Mouse (Mus musculus): ENCODE data around the gene Eci1. TPM values are rescaled to one million over a fixed set of nuclear protein-coding genes. Genes with fewer than 3 reads are reported as not detected.

Gene Eci1
- polyA plus RNA-seq, 1 experiment = 46.4 TPM

DNA sequence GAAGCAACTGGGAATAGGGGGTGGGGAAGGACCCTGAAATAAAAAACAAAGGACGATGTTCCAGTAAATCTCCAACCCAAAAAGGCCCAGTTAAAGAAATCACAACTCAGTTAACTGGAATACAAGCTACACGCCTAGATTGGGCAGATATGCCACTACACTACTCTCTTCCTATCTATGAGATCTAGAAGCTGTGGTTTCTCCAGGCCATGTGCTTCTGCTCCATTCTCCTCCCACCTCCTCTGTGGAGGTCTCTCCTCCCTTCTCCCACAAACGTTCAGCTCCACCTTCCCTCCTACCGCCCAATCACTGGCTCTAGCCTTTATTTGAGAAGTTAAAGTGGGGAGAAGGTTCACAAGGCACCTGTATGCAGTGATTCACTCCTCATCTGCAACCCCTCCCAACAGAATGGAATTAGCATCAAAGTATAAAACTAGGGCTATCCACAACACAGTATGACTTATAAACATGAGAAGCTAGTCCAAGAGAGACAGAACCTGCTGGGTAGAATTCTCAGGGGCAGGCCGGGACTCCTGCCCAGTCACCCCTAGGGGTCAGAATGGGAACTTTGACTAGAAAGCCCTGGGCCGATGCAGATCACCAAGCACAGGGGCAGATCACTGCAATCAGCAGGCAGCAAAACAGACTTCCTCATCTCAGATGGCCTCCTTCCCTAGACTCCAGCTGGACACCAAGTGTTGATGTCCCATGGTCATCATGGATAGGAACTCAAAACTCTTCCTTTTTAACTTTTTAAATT lies 37.1 kb downstream of the Eci1 start:
- Histone ChIP-seq H3K9me3 (replicated peaks; ENCODE audit: control insufficient read depth, insufficient read depth, low read length, poor library complexity, severe bottlenecking) (no peaks in the 10 kb centered on the region), H3K9ac (ENCODE audit: low read depth, poor library complexity, severe bottlenecking) (0 out of 2 replicates have a peak overlapping the region, but pooled peaks have one; percentile 14), H3K27ac (ENCODE audit: insufficient read depth, low read length) (no peak overlapping the region), H3K36me3 (ENCODE audit: control insufficient read depth, insufficient read depth, low read length, poor library complexity, severe bottlenecking) (peaks cover 5% of the 10 kb centered on the region; the same call in 1 of the 2 replicates), H3K4me1 (ENCODE audit: control insufficient read depth, insufficient read depth, low read length) (no peaks in the 10 kb centered on the region), H3K4me3 (ENCODE audit: low read depth, low read length) (no peak overlapping the region), H3K27me3 (ENCODE audit: control insufficient read depth, insufficient read depth, low read length, poor library complexity, severe bottlenecking) (no peaks in the 10 kb centered on the region)
- TF ChIP-seq EP300 (IDR thresholded peaks at IDR 0.05; ENCODE audit: insufficient read depth, low read depth, low read length) (no peak), POLR2A (IDR thresholded peaks at IDR 0.05; ENCODE audit: insufficient read depth, low read length) (no peak), CTCF (IDR thresholded peaks at IDR 0.05; ENCODE audit: low read depth, low read length) (no peak)

DNA sequence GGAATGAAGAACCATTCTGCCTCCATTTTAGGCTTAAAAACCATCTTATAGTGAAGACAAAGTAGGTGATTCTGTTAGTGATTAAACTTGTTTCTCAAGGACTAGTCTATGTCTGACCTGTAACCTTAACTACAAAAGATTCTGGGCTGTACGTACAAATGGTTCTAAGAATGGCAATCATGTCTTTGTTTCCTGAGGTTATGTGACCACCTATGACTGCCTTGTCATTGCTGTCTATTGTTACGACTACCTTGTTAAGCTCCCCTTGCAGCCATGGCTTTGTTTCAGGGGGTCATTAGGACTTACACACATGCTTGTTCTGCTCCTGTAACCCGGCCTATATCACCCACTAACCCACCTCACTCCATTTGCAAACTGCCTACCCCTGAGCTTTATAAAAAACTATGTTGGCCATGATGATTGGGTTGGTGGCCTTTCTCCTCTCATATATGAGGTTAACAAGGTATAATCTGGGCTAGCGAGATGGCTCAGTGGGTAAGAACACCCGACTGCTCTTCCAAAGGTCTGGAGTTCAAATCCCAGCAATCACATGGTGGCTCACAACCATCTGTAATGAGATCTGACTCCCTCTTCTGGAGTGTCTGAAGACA lies 42.3 kb downstream of the Eci1 start:
- TF ChIP-seq CTCF (IDR thresholded peaks at IDR 0.05; ENCODE audit: low read depth, low read length) = no peak
- no peak for TF ChIP-seq POLR2A (IDR thresholded peaks at IDR 0.05; ENCODE audit: insufficient read depth, low read length)
- TF ChIP-seq EP300 (IDR thresholded peaks at IDR 0.05; ENCODE audit: insufficient read depth, low read depth, low read length) = no peak
- H3K36me3 ChIP-seq (ENCODE audit: control insufficient read depth, insufficient read depth, low read length, poor library complexity, severe bottlenecking) = peaks cover 5% of the 10 kb centered on the region; the same call in 1 of the 2 replicates
- H3K9me3 ChIP-seq (replicated peaks; ENCODE audit: control insufficient read depth, insufficient read depth, low read length, poor library complexity, severe bottlenecking) = no peaks in the 10 kb centered on the region
- H3K4me1 ChIP-seq (ENCODE audit: control insufficient read depth, insufficient read depth, low read length) = peaks cover 1% of the 10 kb centered on the region
- H3K27ac ChIP-seq (ENCODE audit: insufficient read depth, low read length) = no peak overlapping the region
- H3K4me3 ChIP-seq (ENCODE audit: low read depth, low read length) = no peak overlapping the region
- H3K27me3 ChIP-seq (ENCODE audit: control insufficient read depth, insufficient read depth, low read length, poor library complexity, severe bottlenecking) = no peaks in the 10 kb centered on the region
- H3K9ac ChIP-seq (ENCODE audit: low read depth, poor library complexity, severe bottlenecking) = no peak overlapping the region

DNA sequence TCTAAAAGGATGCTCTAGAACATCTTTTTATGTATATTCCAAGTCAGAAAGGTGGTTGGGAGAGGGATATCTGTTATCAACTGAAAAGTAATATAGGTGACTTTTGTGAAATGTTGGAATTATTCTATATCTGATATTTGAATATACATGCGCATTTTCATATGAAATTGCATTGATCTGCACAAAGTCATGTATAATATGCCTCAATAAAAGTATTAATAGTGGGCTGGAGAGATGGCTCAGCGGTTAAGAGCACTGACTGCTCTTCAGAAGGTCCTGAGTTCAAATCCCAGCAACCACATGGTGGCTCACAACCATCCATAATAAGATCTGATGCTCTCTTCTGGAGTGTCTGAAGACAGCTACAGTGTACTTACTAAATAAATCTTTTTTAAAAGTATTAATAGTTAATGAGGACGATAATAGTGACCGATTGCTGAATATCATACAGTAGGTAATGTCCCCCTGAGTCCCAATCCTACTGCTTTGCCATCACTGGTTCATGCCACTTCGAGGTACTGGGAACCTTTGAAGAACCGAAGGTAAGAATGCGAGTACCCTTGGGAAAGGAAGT lies 43.0 kb downstream of the Eci1 start:
- Histone ChIP-seq H3K27me3 (ENCODE audit: control insufficient read depth, insufficient read depth, low read length, poor library complexity, severe bottlenecking) (no peaks in the 10 kb centered on the region), H3K27ac (ENCODE audit: insufficient read depth, low read length) (peak overlapping the region; percentile 47), H3K4me1 (ENCODE audit: control insufficient read depth, insufficient read depth, low read length) (peaks cover 1% of the 10 kb centered on the region), H3K36me3 (ENCODE audit: control insufficient read depth, insufficient read depth, low read length, poor library complexity, severe bottlenecking) (peaks cover 5% of the 10 kb centered on the region; the same call in 1 of the 2 replicates), H3K9ac (ENCODE audit: low read depth, poor library complexity, severe bottlenecking) (peak overlapping the region; percentile 40), H3K4me3 (ENCODE audit: low read depth, low read length) (peak overlapping the region; percentile 93), H3K9me3 (replicated peaks; ENCODE audit: control insufficient read depth, insufficient read depth, low read length, poor library complexity, severe bottlenecking) (no peaks in the 10 kb centered on the region)
- TF ChIP-seq EP300 (IDR thresholded peaks at IDR 0.05; ENCODE audit: insufficient read depth, low read depth, low read length) (no peak), CTCF (IDR thresholded peaks at IDR 0.05; ENCODE audit: low read depth, low read length) (no peak), POLR2A (IDR thresholded peaks at IDR 0.05; ENCODE audit: insufficient read depth, low read length) (no peak)

DNA sequence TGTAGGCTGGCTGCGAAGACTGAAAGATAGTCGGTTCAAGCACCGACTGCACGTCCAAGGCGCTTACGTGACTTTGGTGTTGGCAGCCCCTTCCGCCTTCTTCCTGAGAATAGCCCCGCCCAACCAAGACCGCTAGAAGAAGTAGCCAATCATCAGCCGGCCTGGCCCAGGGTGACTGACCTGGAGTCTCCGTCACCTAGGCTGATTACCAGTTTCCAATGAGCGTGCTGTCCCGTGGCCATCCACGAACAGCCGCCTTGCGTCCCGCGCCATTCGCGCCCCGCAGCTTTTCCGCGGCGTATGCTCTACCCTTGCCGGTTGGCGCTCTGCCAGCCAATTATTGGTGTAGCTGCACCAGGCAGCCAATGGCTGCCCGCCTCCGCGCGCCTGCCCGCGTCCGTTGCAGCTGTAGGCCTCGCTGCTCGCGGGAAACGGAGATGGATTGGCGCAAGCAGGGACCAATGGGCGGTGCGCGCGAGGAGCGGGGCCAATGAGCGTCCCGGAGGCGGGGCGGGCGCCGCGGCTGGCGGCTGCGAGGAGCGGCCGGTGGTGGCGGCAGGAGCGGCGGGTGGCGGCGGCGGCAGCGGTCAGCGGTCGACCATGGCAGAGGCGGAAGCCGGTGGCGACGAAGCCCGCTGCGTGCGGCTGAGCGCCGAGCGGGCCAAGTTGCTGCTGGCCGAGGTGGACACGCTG lies 43.6 kb downstream of the Eci1 start, which contains the start of the genes E4f1 and Pgp:
E4f1 (minus strand) TSS at position 404 of the 693 bp plus-strand sequence.
Pgp (plus strand) TSS at position 483 of the 693 bp plus-strand sequence.
- Histone ChIP-seq H3K27ac (ENCODE audit: insufficient read depth, low read length) (peak within 1 kb of the TSS; percentile 47), H3K4me3 (ENCODE audit: low read depth, low read length) (peak within 1 kb of the TSS; percentile 93), H3K36me3 (ENCODE audit: control insufficient read depth, insufficient read depth, low read length, poor library complexity, severe bottlenecking) (peaks cover 3% of the 10 kb centered on the region; the same call in 1 of the 2 replicates), H3K9me3 (replicated peaks; ENCODE audit: control insufficient read depth, insufficient read depth, low read length, poor library complexity, severe bottlenecking) (no peaks in the 10 kb centered on the region), H3K9ac (ENCODE audit: low read depth, poor library complexity, severe bottlenecking) (peak within 1 kb of the TSS; percentile 81), H3K4me1 (ENCODE audit: control insufficient read depth, insufficient read depth, low read length) (peaks cover 1% of the 10 kb centered on the region), H3K27me3 (ENCODE audit: control insufficient read depth, insufficient read depth, low read length, poor library complexity, severe bottlenecking) (no peaks in the 10 kb centered on the region)
- no peak for TF ChIP-seq CTCF (IDR thresholded peaks at IDR 0.05; ENCODE audit: low read depth, low read length)
- peak; percentile 54 for TF ChIP-seq POLR2A (IDR thresholded peaks at IDR 0.05; ENCODE audit: insufficient read depth, low read length)

DNA sequence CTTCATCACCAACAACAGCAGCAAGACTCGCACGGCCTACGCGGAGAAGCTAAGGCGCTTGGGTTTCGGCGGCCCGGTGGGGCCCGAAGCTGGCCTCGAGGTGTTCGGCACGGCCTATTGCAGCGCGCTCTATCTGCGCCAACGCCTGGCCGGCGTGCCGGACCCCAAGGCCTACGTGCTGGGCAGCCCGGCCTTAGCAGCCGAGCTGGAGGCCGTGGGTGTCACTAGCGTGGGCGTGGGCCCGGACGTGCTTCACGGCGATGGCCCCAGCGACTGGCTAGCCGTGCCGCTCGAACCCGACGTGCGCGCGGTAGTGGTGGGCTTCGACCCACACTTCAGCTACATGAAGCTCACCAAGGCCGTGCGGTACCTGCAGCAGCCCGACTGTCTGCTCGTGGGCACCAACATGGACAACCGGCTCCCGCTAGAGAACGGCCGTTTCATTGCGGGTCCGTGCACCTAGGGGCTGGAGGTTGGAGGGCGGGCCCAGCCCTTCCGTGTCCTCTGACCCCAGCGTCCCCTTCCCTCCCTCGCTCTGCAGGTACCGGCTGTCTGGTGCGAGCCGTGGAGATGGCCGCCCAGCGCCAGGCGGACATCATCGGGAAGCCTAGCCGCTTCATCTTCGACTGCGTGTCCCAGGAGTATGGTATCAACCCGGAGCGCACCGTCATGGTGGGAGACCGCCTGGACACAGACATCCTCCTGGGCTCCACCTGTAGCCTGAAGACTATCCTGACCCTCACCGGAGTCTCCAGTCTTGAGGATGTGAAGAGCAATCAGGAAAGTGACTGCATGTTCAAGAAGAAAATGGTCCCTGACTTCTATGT lies 44.5 kb downstream of the Eci1 start:
- Histone ChIP-seq H3K27ac (ENCODE audit: insufficient read depth, low read length) (no peak overlapping the region), H3K9me3 (replicated peaks; ENCODE audit: control insufficient read depth, insufficient read depth, low read length, poor library complexity, severe bottlenecking) (no peaks in the 10 kb centered on the region), H3K9ac (ENCODE audit: low read depth, poor library complexity, severe bottlenecking) (peak overlapping the region; percentile 81), H3K4me3 (ENCODE audit: low read depth, low read length) (peak overlapping the region; percentile 71), H3K4me1 (ENCODE audit: control insufficient read depth, insufficient read depth, low read length) (peaks cover 1% of the 10 kb centered on the region), H3K36me3 (ENCODE audit: control insufficient read depth, insufficient read depth, low read length, poor library complexity, severe bottlenecking) (no peaks in the 10 kb centered on the region; the same call in 1 of the 2 replicates), H3K27me3 (ENCODE audit: control insufficient read depth, insufficient read depth, low read length, poor library complexity, severe bottlenecking) (no peaks in the 10 kb centered on the region)
- TF ChIP-seq EP300 (IDR thresholded peaks at IDR 0.05; ENCODE audit: insufficient read depth, low read depth, low read length) = no peak
- no peak for TF ChIP-seq POLR2A (IDR thresholded peaks at IDR 0.05; ENCODE audit: insufficient read depth, low read length)
- no peak for TF ChIP-seq CTCF (IDR thresholded peaks at IDR 0.05; ENCODE audit: low read depth, low read length)
